Mouse (Mus musculus) cerebellum, adult 2 months (tissue): Measurements from ENCODE around the gene Mapk13.
A peak's percentile ranks its signal among the peaks of the same experiment; 100 is the strongest.

Source experiments
- CTCF ChIP-seq: fragments of 200-500 bp; IDR thresholded peaks from 2 replicates; pipeline ENCODE4 v1.5.1; 2011; ENCODE audit warnings: low read depth, mild to moderate bottlenecking, control low read depth, low read length, moderate library complexity, borderline replicate concordance; ENCODE audit not compliant: insufficient read depth
- POLR2A ChIP-seq: fragments of 200-500 bp; IDR thresholded peaks from 2 replicates; pipeline ENCODE4 v1.6.1; 2011; ENCODE audit warnings: low read length, control low read depth, borderline replicate concordance; ENCODE audit not compliant: insufficient read depth

- TF ChIP-seq CTCF = peak; percentile 96
- TF ChIP-seq POLR2A = no peak
Measured at GRCm38 (mm10) chr17:28761871-28762270, 7.2 kb upstream of the Mapk13 start.
